Mouse (Mus musculus): Measurements from ENCODE around the gene Stt3a. TPM values are rescaled to one million over a fixed set of nuclear protein-coding genes. Genes with fewer than 3 reads are reported as not detected.

The Stt3a gene
- polyA plus RNA-seq, 1 experiment from 2014 or later, result 184 TPM

DNA sequence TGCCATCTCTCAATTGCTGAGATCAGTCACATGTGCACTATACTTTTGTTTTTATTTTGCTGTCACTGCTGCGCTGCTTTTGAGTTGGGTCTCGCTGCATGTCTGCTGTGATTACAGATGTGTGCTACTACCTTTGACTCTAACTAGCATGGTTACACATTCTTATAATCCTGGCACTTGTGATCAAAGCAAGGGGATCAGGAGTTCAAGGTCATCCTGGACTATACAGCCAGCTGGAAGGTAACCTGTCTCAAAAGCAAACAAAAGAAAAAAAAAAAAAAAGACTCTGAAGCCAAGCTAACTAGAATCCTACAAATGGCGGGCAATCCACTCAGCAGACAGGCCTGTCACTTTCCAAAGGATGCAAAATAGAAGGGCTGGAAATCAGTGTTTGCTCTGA lies 24.7 kb upstream of the Stt3a start:
- no peak overlapping the region for H3K27ac ChIP-seq
- TF ChIP-seq CTCF (IDR thresholded peaks at IDR 0.05; ENCODE audit: low read depth), result no peak
- H3K4me2 ChIP-seq (ENCODE audit: low read length), result no peak overlapping the region
- ATAC-seq (replicated peaks; ENCODE audit: low FRiP score, low read depth), result no peak
- no peaks in the 10 kb centered on the region for H3K9me3 ChIP-seq (replicated peaks; ENCODE audit: low read length)
- no peak overlapping the region for H3K9ac ChIP-seq (ENCODE audit: low read depth, low read length)
- WGBS, result 87% methylated on average over 3 of the region's 3 CpGs
- H3K4me3 ChIP-seq (replicated peaks; ENCODE audit: low read depth, low read length), result no peak overlapping the region
- no peaks in the 10 kb centered on the region for H3K27me3 ChIP-seq (ENCODE audit: insufficient read depth, low read length)
- no peak for DNase-seq (ENCODE audit: low spot score)
- peaks cover 31% of the 10 kb centered on the region for H3K36me3 ChIP-seq (ENCODE audit: insufficient read depth, low read length)
- H3K4me1 ChIP-seq (replicated peaks; ENCODE audit: insufficient read depth, low read length), result 0 out of 2 replicates have a peak, but pooled peaks cover 4% of the 10 kb centered on the region

DNA sequence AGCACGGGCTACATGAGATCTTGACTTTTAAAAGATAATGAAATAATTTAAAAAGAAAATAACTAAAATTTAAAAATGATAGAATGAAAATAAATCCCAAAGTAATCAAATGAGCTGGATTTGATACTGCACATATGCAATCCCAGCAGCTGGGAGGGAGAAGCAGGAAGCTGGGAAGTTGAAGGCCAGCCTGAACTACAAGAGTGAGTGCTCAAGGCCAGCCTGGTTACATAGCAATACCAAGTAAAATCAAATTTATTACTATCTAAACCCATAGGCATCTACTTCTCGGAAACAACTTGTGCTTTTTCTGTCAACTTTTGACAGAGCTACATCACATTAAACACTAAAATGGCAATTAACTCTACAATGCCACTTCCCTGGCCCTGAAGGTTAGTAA lies 16.4 kb upstream of the Stt3a start:
- WGBS, result 73% methylated on average over 2 of the region's 2 CpGs
- H3K4me1 ChIP-seq (replicated peaks; ENCODE audit: insufficient read depth, low read length), result no peaks in the 10 kb centered on the region
- peaks cover 59% of the 10 kb centered on the region for H3K36me3 ChIP-seq (ENCODE audit: insufficient read depth, low read length)
- H3K9ac ChIP-seq (ENCODE audit: low read depth, low read length), result no peak overlapping the region
- H3K27ac ChIP-seq, result no peak overlapping the region
- no peaks in the 10 kb centered on the region for H3K27me3 ChIP-seq (ENCODE audit: insufficient read depth, low read length)
- no peak for TF ChIP-seq CTCF (IDR thresholded peaks at IDR 0.05; ENCODE audit: low read depth)
- ATAC-seq (replicated peaks; ENCODE audit: low FRiP score, low read depth) (no peak), DNase-seq (ENCODE audit: low spot score) (no peak)
- H3K9me3 ChIP-seq (replicated peaks; ENCODE audit: low read length), result no peaks in the 10 kb centered on the region
- H3K4me3 ChIP-seq (replicated peaks; ENCODE audit: low read depth, low read length), result no peak overlapping the region
- H3K4me2 ChIP-seq (ENCODE audit: low read length), result no peak overlapping the region

DNA sequence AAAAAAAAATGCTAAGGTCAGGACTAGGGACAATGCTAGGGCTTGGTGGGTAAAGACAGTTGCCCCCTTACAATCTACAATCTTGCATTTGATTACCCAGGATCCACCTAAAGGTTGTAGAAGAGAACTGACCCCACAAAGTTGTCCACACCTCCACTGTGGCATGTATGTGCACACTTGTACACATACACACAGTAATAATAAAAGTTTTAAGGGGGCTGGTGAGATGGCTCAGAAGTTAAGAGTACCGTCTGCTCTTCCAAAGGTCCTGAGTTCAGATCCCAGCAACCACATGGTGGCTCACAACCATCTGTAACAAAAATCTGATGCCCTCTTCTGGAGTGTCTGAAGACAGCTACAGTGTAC lies 1.6 kb upstream of the Stt3a start:
- Histone ChIP-seq H3K9ac (ENCODE audit: low read depth, low read length) (no peak overlapping the region), H3K27ac (no peak overlapping the region), H3K4me1 (replicated peaks; ENCODE audit: insufficient read depth, low read length) (peaks cover 6% of the 10 kb centered on the region; the same call in 1 of the 2 replicates), H3K27me3 (ENCODE audit: insufficient read depth, low read length) (no peaks in the 10 kb centered on the region), H3K9me3 (replicated peaks; ENCODE audit: low read length) (no peaks in the 10 kb centered on the region), H3K4me2 (ENCODE audit: low read length) (peak overlapping the region; percentile 87; the same call in 1 of the 2 replicates), H3K36me3 (ENCODE audit: insufficient read depth, low read length) (0 out of 2 replicates have a peak, but pooled peaks cover 2% of the 10 kb centered on the region), H3K4me3 (replicated peaks; ENCODE audit: low read depth, low read length) (no peak overlapping the region)
- TF ChIP-seq CTCF (IDR thresholded peaks at IDR 0.05; ENCODE audit: low read depth), result no peak
- ATAC-seq (replicated peaks; ENCODE audit: low FRiP score, low read depth) (no peak), DNase-seq (ENCODE audit: low spot score) (no peak)
- 88% methylated on average over 1 of the region's 1 CpGs for WGBS

DNA sequence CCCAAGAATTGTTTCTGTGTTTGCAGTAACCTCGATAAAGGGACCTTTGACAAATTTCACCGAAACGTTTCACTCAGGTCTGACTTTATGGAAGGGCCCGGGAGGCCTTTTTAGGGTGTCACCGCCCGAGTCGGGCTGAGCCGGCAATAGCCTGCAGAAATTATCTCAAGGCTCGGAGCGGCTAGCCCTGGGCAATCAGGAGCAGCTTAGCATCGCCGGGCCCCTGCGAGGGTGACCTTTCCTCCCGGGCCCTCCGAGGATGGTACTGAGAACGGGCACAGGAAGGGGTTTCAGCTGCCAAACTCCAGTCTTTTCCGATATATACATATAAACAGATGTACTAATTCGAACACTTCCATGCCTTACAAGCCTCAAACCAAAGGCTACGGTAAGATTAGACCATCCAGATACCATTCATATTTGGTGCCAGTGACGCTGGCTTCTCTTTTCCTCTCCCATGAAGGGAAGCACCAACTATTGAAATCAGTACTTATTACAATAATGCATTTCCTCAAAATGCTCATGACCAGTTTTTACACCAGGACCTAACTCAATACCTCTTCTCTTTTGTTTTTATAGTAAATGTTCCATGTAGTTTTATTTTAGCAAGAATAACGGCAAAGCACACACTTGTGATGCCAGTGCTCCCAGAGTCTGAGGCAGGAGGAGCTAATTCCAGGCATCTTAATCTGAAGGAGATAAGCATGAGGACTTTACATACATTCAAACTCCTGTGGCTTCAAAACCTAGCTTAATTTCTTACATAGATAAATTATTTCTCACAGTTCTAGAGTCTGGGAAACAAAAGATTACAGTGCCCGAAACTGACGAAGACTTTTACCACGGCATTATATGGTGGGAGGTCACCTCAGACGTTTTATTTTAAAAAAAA lies 923 bp upstream of the Stt3a start:
- DNase-seq (ENCODE audit: low spot score), result no peak
- H3K27me3 ChIP-seq (ENCODE audit: insufficient read depth, low read length), result no peaks in the 10 kb centered on the region
- peaks cover 6% of the 10 kb centered on the region; the same call in 1 of the 2 replicates for H3K4me1 ChIP-seq (replicated peaks; ENCODE audit: insufficient read depth, low read length)
- peak overlapping the region; percentile 87 for H3K4me2 ChIP-seq (ENCODE audit: low read length)
- H3K36me3 ChIP-seq (ENCODE audit: insufficient read depth, low read length), result 0 out of 2 replicates have a peak, but pooled peaks cover 4% of the 10 kb centered on the region
- H3K9ac ChIP-seq (ENCODE audit: low read depth, low read length), result peak overlapping the region; percentile 78
- peak overlapping the region; percentile 64 for H3K4me3 ChIP-seq (replicated peaks; ENCODE audit: low read depth, low read length)
- no peak for TF ChIP-seq CTCF (IDR thresholded peaks at IDR 0.05; ENCODE audit: low read depth)
- peak; percentile 2; the same call in 1 of the 2 replicates for ATAC-seq (replicated peaks; ENCODE audit: low FRiP score, low read depth)
- 12% methylated on average over 25 of the region's 25 CpGs for WGBS
- H3K9me3 ChIP-seq (replicated peaks; ENCODE audit: low read length), result no peaks in the 10 kb centered on the region
- H3K27ac ChIP-seq, result peak overlapping the region; percentile 97

DNA sequence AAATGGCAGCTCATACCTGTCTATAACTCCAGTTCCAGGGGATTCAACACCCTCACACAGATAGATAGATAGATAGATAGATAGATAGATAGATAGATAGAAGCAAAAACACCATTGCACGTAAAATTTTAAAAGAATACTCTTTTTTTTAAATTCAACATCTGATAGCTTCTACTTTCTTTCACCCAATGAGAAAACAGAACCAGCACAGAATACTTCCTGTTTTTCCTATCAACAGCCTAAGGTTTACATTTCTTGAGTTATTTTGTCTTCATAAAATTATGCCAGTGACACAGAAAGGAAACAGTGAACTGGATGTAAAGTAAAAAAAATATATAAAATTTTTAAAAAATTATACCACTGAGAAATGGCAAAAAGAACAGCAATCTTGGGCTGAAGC lies 3.1 kb downstream of the Stt3a start:
- H3K27ac ChIP-seq, result no peak overlapping the region
- ATAC-seq (replicated peaks; ENCODE audit: low FRiP score, low read depth) (no peak), DNase-seq (ENCODE audit: low spot score) (no peak)
- H3K4me3 ChIP-seq (replicated peaks; ENCODE audit: low read depth, low read length), result no peak overlapping the region
- H3K4me1 ChIP-seq (replicated peaks; ENCODE audit: insufficient read depth, low read length), result peaks cover 6% of the 10 kb centered on the region; the same call in 1 of the 2 replicates
- no peak for TF ChIP-seq CTCF (IDR thresholded peaks at IDR 0.05; ENCODE audit: low read depth)
- H3K9ac ChIP-seq (ENCODE audit: low read depth, low read length), result no peak overlapping the region
- H3K27me3 ChIP-seq (ENCODE audit: insufficient read depth, low read length), result no peaks in the 10 kb centered on the region
- H3K4me2 ChIP-seq (ENCODE audit: low read length), result no peak overlapping the region
- H3K36me3 ChIP-seq (ENCODE audit: insufficient read depth, low read length), result peaks cover 20% of the 10 kb centered on the region
- WGBS, result 91% methylated on average over 1 of the region's 1 CpGs
- no peaks in the 10 kb centered on the region for H3K9me3 ChIP-seq (replicated peaks; ENCODE audit: low read length)

DNA sequence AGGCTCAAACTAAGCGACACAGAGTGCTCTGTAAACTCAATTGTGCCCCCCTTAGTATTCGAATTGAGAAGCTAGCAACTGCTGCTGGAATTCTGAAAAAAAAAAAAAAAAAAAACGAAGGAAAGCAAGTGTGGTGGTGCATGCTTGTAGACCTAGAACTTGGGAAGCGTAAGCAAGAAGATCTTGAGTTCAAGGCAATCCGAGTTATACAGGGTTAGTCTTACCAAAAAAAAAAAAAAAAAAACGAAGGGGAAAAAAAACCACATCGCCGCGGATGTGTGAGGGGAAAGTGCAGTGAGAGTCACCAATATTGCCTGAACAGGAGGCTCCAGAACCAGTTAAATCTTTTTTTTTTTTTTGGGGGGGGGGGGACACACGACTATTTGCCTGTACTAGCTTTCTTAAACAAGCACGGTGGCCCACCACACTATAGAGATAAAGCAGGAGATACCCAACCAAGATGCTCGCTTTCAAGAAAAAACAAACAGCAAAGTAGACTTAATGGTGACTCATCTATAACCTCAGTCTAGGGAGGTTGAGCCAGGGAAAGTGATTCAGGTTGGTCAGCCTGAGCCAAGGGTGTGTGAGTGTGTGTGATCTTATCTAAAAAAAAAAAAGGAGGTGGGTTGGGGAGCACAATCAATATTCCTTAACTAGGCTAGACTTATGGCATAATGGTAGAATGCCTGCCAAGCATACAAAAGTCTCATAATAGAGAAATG lies 40.3 kb downstream of the Stt3a start, which contains the start of gene Chek1:
Gene Chek1 (minus strand): TSS at position 32 of the 722 bp plus-strand sequence.
- no peak for DNase-seq (ENCODE audit: low spot score)

More for the DNA sequence above, 40.3 kb downstream of the Stt3a start, which contains the start of gene Chek1:
- Histone ChIP-seq H3K36me3 (ENCODE audit: insufficient read depth, low read length) (0 out of 2 replicates have a peak, but pooled peaks cover 8% of the 10 kb centered on the region), H3K4me3 (replicated peaks; ENCODE audit: low read depth, low read length) (peak within 1 kb of the TSS; percentile 69), H3K4me1 (replicated peaks; ENCODE audit: insufficient read depth, low read length) (no peaks in the 10 kb centered on the region), H3K9ac (ENCODE audit: low read depth, low read length) (peak within 1 kb of the TSS; percentile 66), H3K27me3 (ENCODE audit: insufficient read depth, low read length) (no peaks in the 10 kb centered on the region), H3K9me3 (replicated peaks; ENCODE audit: low read length) (no peaks in the 10 kb centered on the region), H3K4me2 (ENCODE audit: low read length) (peak within 1 kb of the TSS; percentile 93), H3K27ac (peak within 1 kb of the TSS; percentile 74)
- WGBS, result 4% methylated on average over 12 of the region's 12 CpGs
- ATAC-seq (replicated peaks; ENCODE audit: low FRiP score, low read depth), result no peak
- no peak for TF ChIP-seq CTCF (IDR thresholded peaks at IDR 0.05; ENCODE audit: low read depth)
